17 mouse cellular contexts compared by ENCODE assay signal in the genomic region with DNA sequence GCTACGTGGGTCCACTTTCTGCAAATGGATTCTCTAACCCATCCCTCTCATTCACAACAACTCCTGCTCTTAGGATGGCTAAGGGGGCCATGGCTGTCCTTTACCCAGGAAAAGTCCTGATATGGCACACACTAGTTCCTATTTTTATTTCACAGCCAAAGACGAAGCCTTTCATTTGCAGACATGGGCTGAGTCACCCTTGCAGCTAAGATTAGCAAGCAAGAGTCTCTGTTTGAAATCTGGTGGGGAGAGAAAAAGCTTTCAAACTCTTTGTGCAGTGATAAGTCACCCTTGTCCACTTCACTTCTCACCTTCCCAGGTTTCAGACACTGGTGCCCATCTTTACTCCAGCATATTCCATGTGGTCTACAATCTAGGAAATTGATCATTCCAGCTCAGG. TPM values are rescaled to one million over a fixed set of nuclear protein-coding genes. Genes with fewer than 3 reads are reported as not detected.
DNase-seq lines count a peak whose midpoint lies in the region; ATAC-seq and TF ChIP-seq lines count a peak whose summit lies in the region.
"Had no signal": no experiment of that assay in that cellular context is flagged by ENCODE, and none has a peak within 500 bp of the region (broad histone marks: within the 10 kb centered on the region; RNA-seq: fewer than 3 reads in every experiment).

No protein-coding gene starts in this region.

- peak overlapping the region; percentile 67 for H3K27ac ChIP-seq in heart, embryonic 15.5 days
- H3K27ac ChIP-seq in stomach, embryonic 16.5 days (ENCODE audit: low read length) = 0 out of 2 replicates have a peak overlapping the region, but pooled peaks have one; percentile 32
- no peak overlapping the region for H3K27ac ChIP-seq in stomach, postnatal 0 days (replicated peaks)
- H3K27ac ChIP-seq: embryonic facial prominence, embryonic 10.5 days; hindbrain, embryonic 15.5 days; liver, embryonic 13.5 days; neural tube, embryonic 15.5 days had no signal

- no peaks in the 10 kb centered on the region for H3K79me2 ChIP-seq in myocyte (ENCODE audit: control insufficient read depth, insufficient read depth)

- peaks cover 10% of the 10 kb centered on the region for H3K4me1 ChIP-seq in heart, embryonic 15.5 days (replicated peaks)
- no peaks in the 10 kb centered on the region for H3K4me1 ChIP-seq in stomach, embryonic 16.5 days (ENCODE audit: control insufficient read depth, insufficient read depth, low read length)
- H3K4me1 ChIP-seq in stomach, postnatal 0 days (replicated peaks; ENCODE audit: control insufficient read depth, insufficient read depth) = no peaks in the 10 kb centered on the region
- H3K4me1 ChIP-seq: embryonic facial prominence, embryonic 10.5 days; hindbrain, embryonic 15.5 days; liver, embryonic 13.5 days; neural tube, embryonic 15.5 days had no signal

- no peak for ATAC-seq in heart, embryonic 15.5 days (replicated peaks; ENCODE audit: insufficient number of reproducible peaks, insufficient read depth, low FRiP score, low read depth)
- no peak for ATAC-seq in stomach, embryonic 16.5 days (ENCODE audit: insufficient read depth, low FRiP score)
- no peak for ATAC-seq in stomach, postnatal 0 days (ENCODE audit: low FRiP score, low TSS enrichment)

- DNase-seq in adrenal gland, postnatal 14 days = peak; percentile 15
- DNase-seq in adrenal gland, postnatal 10 days = no peak
- no peak for DNase-seq in heart, postnatal 14 days
- no peak for DNase-seq in stomach, postnatal 0 days (ENCODE audit: low spot score)
- no peak for DNase-seq in neural tube, embryonic 10.5 days (ENCODE audit: extremely low spot score, low spot score)
- DNase-seq: cerebellum, adult 9-11 months; kidney, adult 11 months; kidney, postnatal 14 days; liver, embryonic 13.5 days; retina, postnatal 1 day; thymus, adult 18-20 months had no signal

- H3K9me3 ChIP-seq in heart, embryonic 15.5 days (replicated peaks) = no peaks in the 10 kb centered on the region
- no peaks in the 10 kb centered on the region for H3K9me3 ChIP-seq in stomach, embryonic 16.5 days (replicated peaks; ENCODE audit: control insufficient read depth, low read length)
- no peaks in the 10 kb centered on the region for H3K9me3 ChIP-seq in stomach, postnatal 0 days (ENCODE audit: control insufficient read depth, low read length)
- H3K9me3 ChIP-seq: embryonic facial prominence, embryonic 10.5 days; hindbrain, embryonic 15.5 days; liver, embryonic 13.5 days; neural tube, embryonic 15.5 days had no signal

- H3K27me3 ChIP-seq in heart, embryonic 15.5 days = no peaks in the 10 kb centered on the region
- H3K27me3 ChIP-seq in stomach, embryonic 16.5 days (ENCODE audit: control insufficient read depth, insufficient read depth, low read length) = no peaks in the 10 kb centered on the region; the same call in 1 of the 2 replicates
- H3K27me3 ChIP-seq in stomach, postnatal 0 days (ENCODE audit: control insufficient read depth, insufficient read depth, low read length) = no peaks in the 10 kb centered on the region
- no peaks in the 10 kb centered on the region for H3K27me3 ChIP-seq in myocyte (ENCODE audit: control insufficient read depth, insufficient read depth, insufficient read length)
- H3K27me3 ChIP-seq: liver, embryonic 13.5 days had no signal

- no peak for TF ChIP-seq CTCF in stomach, postnatal 0 days (IDR thresholded peaks at IDR 0.05; ENCODE audit: low read depth)

- intact Hi-C loops in heart, postnatal 14 days (cut with DNase I) = loop anchor here (5.0 kb wide), 1 partner anchor 50 kb away; no protein-coding TSS in a partner anchor

- 31% methylated on average over 2 of the region's 2 CpGs for WGBS in heart, embryonic 15.5 days
- 57% methylated on average over 2 of the region's 2 CpGs for WGBS in stomach, embryonic 16.5 days
- WGBS in stomach, postnatal 0 days = 52% methylated on average over 2 of the region's 2 CpGs

- no peak overlapping the region for H3K9ac ChIP-seq in heart, embryonic 15.5 days
- no peak overlapping the region for H3K9ac ChIP-seq in stomach, embryonic 16.5 days (ENCODE audit: low read length)
- no peak overlapping the region for H3K9ac ChIP-seq in stomach, postnatal 0 days (ENCODE audit: low read length)
- H3K9ac ChIP-seq: hindbrain, embryonic 15.5 days; liver, embryonic 13.5 days; neural tube, embryonic 15.5 days had no signal

- no peak overlapping the region for H3K4me3 ChIP-seq in heart, embryonic 15.5 days
- H3K4me3 ChIP-seq in stomach, embryonic 16.5 days (replicated peaks; ENCODE audit: low read length) = no peak overlapping the region
- H3K4me3 ChIP-seq in stomach, postnatal 0 days (ENCODE audit: low read depth, low read length) = no peak overlapping the region
- no peak overlapping the region for H3K4me3 ChIP-seq in myocyte
- H3K4me3 ChIP-seq: embryonic facial prominence, embryonic 10.5 days; hindbrain, embryonic 15.5 days; liver, embryonic 13.5 days; neural tube, embryonic 15.5 days had no signal

- TF ChIP-seq EP300 in stomach, postnatal 0 days (optimal IDR thresholded peaks at IDR 0.05) = no peak

- H3K36me3 ChIP-seq in heart, embryonic 15.5 days = no peaks in the 10 kb centered on the region
- H3K36me3 ChIP-seq in stomach, embryonic 16.5 days (ENCODE audit: control insufficient read depth, insufficient read depth, low read length) = no peaks in the 10 kb centered on the region
- H3K36me3 ChIP-seq in stomach, postnatal 0 days (ENCODE audit: control insufficient read depth, insufficient read depth, low read length) = no peaks in the 10 kb centered on the region
- H3K36me3 ChIP-seq in myocyte (ENCODE audit: control insufficient read depth, insufficient read depth) = no peaks in the 10 kb centered on the region
- H3K36me3 ChIP-seq: embryonic facial prominence, embryonic 10.5 days; hindbrain, embryonic 15.5 days; liver, embryonic 13.5 days; neural tube, embryonic 15.5 days had no signal

- no peak for TF ChIP-seq POLR2A in myocyte (IDR thresholded peaks at IDR 0.05; ENCODE audit: insufficient read length, low read depth)

- H3ac ChIP-seq in myocyte (ENCODE audit: control insufficient read depth, insufficient read length) = no peak overlapping the region

- H3K4me2 ChIP-seq in heart, embryonic 15.5 days = no peak overlapping the region
- no peak overlapping the region for H3K4me2 ChIP-seq in stomach, embryonic 16.5 days (ENCODE audit: low read depth, low read length)
- no peak overlapping the region for H3K4me2 ChIP-seq in stomach, postnatal 0 days (replicated peaks; ENCODE audit: low read depth)
- peak overlapping the region; percentile 42 for H3K4me2 ChIP-seq in myocyte (ENCODE audit: low read depth)
- H3K4me2 ChIP-seq: hindbrain, embryonic 15.5 days; liver, embryonic 13.5 days; neural tube, embryonic 15.5 days had no signal

TF ChIP-seq in myocyte, 11 proteins besides CTCF, POLR2A, EP300 and RAD21:
- TF ChIP-seq CEBPB (IDR thresholded peaks at IDR 0.05; ENCODE audit: insufficient read depth, poor library complexity, severe bottlenecking) (no peak), REST (IDR thresholded peaks at IDR 0.05; ENCODE audit: insufficient read depth, insufficient read length) (no peak), MYOD1 (IDR thresholded peaks at IDR 0.05; ENCODE audit: control insufficient read depth in 1 of 3, insufficient read length in 2 of 3, low read depth in 2 of 3) (no peak), MYOG (IDR thresholded peaks at IDR 0.05; ENCODE audit: control insufficient read depth in 1 of 3, insufficient read depth in 1 of 3, insufficient read length in 2 of 3, low read depth in 2 of 3) (no peak), TCF12 (IDR thresholded peaks at IDR 0.05; ENCODE audit: insufficient read depth, poor library complexity, severe bottlenecking) (no peak), USF1 (IDR thresholded peaks at IDR 0.05; ENCODE audit: low read depth) (no peak)

RNA-seq across cellular contexts. Expression of a gene that starts 36.9 kb away (rescaled TPM):
- total RNA-seq in adrenal gland, postnatal 14 days (2021) = 525 and 794 TPM in 2 replicates
- 100 to 1,000 TPM; 687 to 755 TPM for total RNA-seq in adrenal gland, postnatal 10 days (2021)
- polyA plus RNA-seq in heart, embryonic 15.5 days (2015; fragmentation: Nextera tagmentation; extraction: Ambion mirVana) = 2,285 and 2,968 TPM in 2 replicates
- total RNA-seq in heart, postnatal 14 days (2021) = 100 to 1,000 TPM; 543 to 602 TPM
- polyA plus RNA-seq in stomach, embryonic 16.5 days (2015; fragmentation: Nextera tagmentation; extraction: Ambion mirVana) = 5,589 and 6,437 TPM in 2 replicates
- polyA plus RNA-seq in stomach, postnatal 0 days (2015; fragmentation: Nextera tagmentation; extraction: Ambion mirVana) = 6,456 and 7,015 TPM in 2 replicates
- 1,682 TPM for polyA plus RNA-seq in myocyte (2012; fragmentation: generic; extraction: Trizol)
